Mouse (Mus musculus) thymus, postnatal 0 days (tissue): ENCODE measurements around the gene Tspan14. TPM values are rescaled to one million over a fixed set of nuclear protein-coding genes. Genes with fewer than 3 reads are reported as not detected.

ENCODE experiments used
- DNase-seq: peaks from one replicate; pipeline ENCODE4 v3.0.0-alpha.2; 2015; ENCODE audit warnings: low spot score
- polyA plus RNA-seq: library from polyadenylated mRNA; unstranded; fragments of >200 nt; fragmentation: Nextera tagmentation; extraction: Ambion mirVana; gene quantifications from 2 replicates; pipeline ENCODE4 v1.2.1, GENCODE M21; 2015

The Tspan14 gene
- polyA plus RNA-seq, 1 experiment from 2014 or later = 58.5 TPM

DNA sequence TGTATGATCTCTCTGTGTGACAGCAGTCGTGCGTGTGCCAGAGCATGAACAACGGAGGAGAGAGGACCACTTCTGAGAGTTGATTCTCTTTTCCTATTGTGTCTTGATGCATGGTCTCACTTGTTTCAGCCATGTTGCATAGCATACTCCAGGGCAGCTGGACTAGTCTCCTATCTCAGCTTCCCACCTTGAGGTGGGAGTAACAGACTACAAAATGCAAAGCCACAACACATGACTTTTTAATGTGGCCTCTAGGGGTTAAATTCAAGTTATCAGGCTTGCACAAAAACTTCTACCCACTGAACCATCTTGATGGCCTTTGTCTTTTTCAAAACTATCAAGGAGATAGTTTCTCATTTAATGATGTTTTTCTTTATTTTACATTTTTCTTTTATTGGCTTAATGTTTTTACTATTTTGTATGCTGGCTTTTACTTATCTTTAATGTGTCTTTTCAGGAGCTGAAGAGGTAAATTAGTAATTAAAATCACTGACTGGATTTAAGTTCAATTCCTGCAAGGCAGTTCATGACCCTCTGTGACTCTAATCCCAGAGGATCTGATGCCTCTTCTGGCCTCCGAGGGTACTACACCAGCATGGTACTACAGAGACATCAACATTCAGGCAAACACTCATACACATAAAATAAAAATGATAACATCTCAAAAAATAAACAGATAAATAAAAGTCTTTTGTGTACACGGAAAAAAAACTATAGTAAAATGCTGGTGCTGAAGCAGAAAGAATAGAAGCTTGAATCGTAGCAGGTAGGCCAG is 80.0 kb downstream of the Tspan14 start:
- DNase-seq = no peak

DNA sequence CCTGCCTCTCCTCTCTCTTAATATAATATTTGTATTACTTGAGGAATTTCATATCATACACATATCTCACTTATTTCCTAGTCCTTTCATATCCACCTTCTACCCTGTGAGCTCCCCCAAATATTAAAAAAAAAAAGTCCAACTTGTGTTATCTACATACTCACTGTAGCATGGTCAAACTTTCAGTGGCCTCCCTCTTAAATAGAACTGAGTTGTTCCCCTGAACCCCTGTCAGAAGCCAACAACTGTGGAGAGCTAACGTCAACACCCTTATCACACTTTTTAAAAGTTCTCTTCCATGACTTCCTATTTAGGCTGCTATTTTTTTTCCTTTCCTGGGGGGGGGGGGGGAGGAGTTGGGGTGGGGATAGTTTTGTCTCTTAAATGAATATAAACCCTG is 80.9 kb downstream of the Tspan14 start:
- no peak for DNase-seq

DNA sequence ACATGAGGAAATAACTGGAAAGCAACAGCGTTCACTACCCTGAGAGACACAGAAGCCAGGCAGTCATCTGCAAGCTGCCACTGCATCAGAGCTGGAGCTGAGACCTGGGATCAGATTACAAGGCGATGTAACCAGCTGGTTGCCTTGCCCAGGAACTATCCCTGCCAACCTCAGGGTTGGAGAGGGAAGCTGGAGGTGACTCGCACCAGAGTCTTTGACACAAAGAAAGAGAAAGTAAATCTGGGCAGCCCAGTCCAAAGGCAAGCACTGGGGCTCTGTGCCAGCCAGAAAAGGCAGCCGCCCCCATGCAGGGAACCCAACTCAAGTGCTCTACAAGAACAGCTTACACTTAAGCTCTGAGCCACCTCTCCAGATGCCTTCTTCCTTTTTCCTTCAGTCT is 81.4 kb downstream of the Tspan14 start:
- no peak for DNase-seq

DNA sequence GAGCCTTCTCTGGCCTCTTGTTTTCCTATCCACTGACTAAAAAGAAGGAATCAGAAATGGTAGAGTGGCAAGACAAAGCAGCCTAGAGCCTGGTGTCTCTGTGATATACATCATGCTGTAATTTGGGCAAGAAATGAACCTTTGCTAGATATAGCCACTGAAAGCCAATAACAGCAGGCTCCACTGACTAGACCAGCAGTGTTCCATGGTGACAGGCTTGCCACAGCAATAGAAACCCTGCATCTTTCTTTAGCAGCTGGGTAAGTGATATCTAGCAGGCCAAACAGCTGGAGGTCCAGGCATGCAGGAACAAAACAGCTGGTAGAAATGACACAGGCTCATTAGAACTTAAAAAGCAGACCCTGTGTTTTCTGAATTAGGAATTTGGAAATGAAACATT is 92.0 kb downstream of the Tspan14 start:
- no peak for DNase-seq

DNA sequence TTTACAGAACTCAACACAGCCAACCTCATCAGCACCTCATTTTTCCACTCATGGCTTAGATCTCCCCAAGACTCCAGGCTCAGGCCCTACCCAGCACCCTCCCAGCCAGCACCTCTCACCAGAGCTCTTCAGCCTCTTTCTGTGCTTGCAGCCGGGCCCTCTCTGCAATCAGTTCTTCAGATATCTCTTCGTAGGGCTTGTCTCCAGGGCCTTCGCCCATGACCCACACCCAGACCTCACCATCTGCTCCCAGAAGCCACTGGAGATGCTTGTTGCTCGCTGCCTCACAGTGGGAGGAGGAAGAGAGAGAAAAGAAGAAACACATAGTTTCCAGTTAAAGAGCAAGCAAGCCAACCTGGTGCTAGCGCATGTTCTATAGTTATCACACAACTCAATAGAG is 92.6 kb downstream of the Tspan14 start:
- DNase-seq = no peak

DNA sequence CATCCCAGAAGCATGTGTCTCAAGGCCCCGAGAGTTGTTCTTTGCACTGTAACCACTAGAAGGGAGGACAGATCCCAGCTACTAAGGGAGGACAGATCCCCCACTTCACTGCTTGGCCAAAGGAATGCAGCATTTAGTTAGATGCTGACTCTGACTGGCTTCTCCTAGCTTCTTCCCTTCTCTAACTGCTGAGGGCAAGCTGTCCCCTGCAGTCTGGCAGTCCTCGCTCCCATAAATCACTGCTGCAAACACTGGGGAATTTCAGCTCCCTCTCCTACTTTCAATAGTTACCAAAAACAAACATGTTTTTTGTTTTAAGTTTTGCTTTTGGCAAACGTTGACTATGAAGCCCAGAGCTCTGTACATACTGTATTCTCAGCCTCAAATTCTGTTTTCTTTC is 96.0 kb downstream of the Tspan14 start:
- no peak for DNase-seq

DNA sequence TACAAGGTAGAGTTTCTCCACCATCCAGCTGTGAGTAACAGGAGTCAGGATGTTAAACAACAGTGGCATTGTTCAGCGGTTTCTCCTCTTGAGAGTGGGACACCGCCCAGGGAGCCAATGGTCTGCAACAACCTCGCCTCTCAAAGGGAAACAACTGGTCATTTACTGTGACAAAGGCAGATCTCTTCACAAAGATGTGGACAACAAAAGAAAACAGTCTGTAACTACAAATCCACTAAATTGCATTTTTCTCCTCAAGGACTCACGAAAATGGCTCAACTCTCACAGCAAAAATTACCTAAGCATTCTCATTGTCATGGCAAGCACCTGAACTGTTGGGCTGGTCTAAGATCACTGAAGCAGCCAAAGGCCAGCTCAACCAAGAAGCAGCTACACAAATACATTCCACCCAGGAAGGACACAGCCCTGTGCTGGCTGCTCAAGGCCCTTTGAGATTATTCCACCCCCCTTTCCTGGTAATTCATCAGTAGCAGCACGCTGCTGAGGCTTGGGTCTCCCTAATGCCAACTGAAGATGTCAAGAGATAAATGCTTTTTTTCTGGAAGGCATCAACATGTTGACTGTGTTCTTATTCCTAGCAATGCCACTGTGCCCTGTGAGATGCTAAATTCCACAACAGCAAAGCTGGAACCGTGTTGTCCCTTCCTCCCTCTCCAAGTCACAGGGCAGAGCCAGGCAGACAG is 101.6 kb downstream of the Tspan14 start:
- DNase-seq = no peak

DNA sequence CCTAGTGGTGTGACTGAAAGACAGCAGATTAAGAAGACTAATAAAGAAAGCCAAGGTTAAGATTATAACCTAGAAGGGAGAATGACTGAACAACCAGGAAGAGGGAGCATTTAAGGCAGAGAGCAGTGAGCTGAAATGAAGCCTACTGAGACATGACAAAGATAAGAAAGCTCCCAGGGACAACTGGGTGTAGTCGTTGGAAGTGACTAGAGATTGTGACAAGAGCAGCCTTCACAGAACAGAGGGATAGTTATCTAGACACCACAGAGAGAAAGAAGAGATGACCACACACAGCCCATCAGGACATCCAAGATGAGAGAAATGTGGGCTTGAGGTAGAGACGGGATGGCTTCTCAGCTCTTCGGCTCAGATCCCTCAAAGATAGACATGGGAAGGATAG is 102.9 kb downstream of the Tspan14 start:
- no peak for DNase-seq

DNA sequence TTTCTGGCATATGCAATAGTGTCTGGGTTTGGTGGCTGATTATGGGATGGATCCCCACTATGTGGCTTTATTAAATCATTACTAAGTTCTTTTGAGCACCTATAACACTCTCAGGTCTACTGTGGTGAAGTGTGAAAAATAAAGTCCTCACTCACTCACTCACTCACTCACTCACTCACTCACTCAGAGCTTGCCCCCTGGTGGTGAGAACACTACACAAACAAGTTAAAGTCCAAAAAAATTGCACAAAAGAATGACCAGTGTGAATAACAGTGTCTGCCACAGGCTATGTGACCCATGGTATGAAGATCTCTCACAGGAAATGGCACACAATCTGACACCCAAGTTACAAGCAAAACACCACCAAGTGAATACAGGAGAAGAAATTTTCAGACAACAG is 103.6 kb downstream of the Tspan14 start:
- no peak for DNase-seq

Other genes with a start within 250 kb of the Tspan14 start
- 21.4 and 22.4 TPM in 2 replicates for gene Sh2d4b, start 73.5 kb downstream of the Tspan14 start, polyA plus RNA-seq
- gene Fam213a, start 47.0 kb upstream of the Tspan14 start, polyA plus RNA-seq = 6.6 and 9.3 TPM in 2 replicates
- gene Dydc2, start 102.4 kb upstream of the Tspan14 start, polyA plus RNA-seq = 0.17 and 0.32 TPM in 2 replicates
- gene Dydc1, start 106.1 kb upstream of the Tspan14 start, polyA plus RNA-seq = not detected in 2 replicates
- gene Mat1a, start 138.2 kb upstream of the Tspan14 start, polyA plus RNA-seq = 0.42 and 0.47 TPM in 2 replicates
- gene Sftpa1, start 165.0 kb upstream of the Tspan14 start, polyA plus RNA-seq = 0.65 and 0.95 TPM in 2 replicates
- gene Mbl1, start 184.7 kb upstream of the Tspan14 start, polyA plus RNA-seq = not detected in 2 replicates
- gene Sftpd, start 218.3 kb upstream of the Tspan14 start, polyA plus RNA-seq = 1.4 TPM in 2 replicates